Mouse (Mus musculus): ENCODE measurements around the gene Ube2d3. TPM values are rescaled to one million over a fixed set of nuclear protein-coding genes. Genes with fewer than 3 reads are reported as not detected.
"Not testable (repeated sequence)": the region's sequence is repeated elsewhere in the genome, so short reads cannot be mapped to it uniquely, and the experiment has no call there.

Gene Ube2d3
- polyA plus RNA-seq, 1 experiment from 2014 or later: 568 TPM

DNA sequence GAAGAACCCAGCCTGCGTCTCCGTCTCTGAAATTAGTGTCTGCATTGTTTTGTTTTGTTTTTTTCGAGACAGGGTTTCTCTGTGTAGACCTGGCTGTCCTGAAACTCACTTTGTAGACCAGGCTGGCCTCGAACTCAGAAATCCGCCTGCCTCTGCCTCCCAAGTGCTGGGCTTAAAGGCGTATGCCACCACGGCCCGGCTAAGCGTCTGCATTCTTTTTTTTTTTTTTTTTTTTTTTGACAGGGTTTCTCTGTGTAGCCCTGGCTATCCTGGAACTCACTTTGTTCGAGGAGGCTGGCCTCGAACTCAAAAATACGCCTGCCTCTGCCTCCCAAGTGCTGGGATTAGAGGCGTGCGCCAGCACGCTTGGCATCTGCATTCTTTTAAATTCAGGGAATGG is 46.7 kb downstream of the Ube2d3 start:
- peaks cover 13% of the 10 kb centered on the region for H3K4me1 ChIP-seq
- H3K36me3 ChIP-seq; DNase-seq (ENCODE audit: low spot score); H3K9me3 ChIP-seq (replicated peaks); H3K27ac ChIP-seq (replicated peaks): not testable (repeated sequence)
- H3K27me3 ChIP-seq (ENCODE audit: low read depth, poor library complexity, severe bottlenecking): peaks cover 18% of the 10 kb centered on the region
- WGBS: 89% methylated on average over 15 of the region's 15 CpGs
- peak overlapping the region; percentile 61; the same call in 1 of the 2 replicates for H3K4me3 ChIP-seq

DNA sequence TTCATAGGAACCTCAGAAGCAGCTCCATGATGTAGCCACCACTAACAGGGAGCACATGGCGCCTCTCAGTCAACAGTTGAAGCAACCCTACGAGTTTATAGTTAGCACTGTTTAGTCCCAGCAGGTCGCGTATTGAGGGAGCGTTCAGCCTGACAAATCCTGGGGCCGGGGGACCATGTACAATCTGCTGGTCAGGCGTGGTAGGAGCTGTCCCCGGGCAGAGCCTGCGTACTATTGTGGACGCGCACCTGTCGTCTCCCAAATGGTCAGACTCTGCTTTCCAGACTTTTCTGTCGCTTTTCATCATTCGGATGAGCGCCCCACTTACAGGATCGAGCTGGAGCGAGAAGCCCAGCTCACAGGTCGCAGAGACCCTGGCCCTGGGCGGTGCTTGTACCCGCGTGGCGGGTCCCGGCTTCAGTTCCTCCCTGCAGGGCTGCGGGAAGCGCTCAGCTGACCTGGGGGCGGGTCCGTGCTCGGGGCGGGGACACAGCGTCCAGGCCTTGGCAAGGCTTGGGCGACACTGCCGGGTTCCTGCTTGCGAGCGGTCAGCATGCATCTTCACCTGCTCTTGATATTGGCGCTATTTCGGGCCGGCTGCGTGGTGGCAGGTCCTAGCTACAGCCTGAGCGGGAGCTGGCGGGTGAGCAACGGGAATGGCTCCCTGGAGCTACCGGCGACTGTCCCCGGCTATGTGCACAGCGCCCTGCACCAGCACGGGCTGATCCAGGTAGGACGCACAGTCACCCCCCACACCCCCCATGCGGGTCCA is 47.4 kb downstream of the Ube2d3 start, which contains the start of gene Manba:
Gene Manba, plus strand, starts transcription at position 484 of the 772 bp plus-strand sequence.
- WGBS: 3% methylated on average over 48 of the region's 48 CpGs
- Histone ChIP-seq H3K4me1 (peaks cover 13% of the 10 kb centered on the region), H3K4me3 (peak within 1 kb of the TSS; percentile 61), H3K9me3 (replicated peaks) (no peaks in the 10 kb centered on the region), H3K27me3 (ENCODE audit: low read depth, poor library complexity, severe bottlenecking) (peaks cover 18% of the 10 kb centered on the region), H3K36me3 (no peaks in the 10 kb centered on the region), H3K27ac (replicated peaks) (peak within 1 kb of the TSS; percentile 53)
- peak; percentile 77 for DNase-seq (ENCODE audit: low spot score)

DNA sequence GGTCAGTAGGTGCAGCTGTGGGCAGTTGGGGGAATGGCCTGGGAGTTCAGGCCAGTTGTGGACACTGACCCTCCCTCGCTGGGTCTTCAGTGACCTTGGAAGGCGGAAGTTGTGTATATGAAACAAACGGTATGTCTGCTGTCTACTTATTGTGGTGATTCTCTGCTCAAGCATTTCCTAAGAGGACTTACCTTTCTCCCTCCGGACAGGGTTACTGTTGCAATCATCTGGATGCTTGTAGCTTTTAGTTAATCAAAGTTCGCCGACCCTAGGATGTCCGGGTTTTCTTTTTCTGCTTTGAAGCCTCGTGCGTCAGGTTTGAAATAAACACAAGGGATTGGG is 47.9 kb downstream of the Ube2d3 start:
- 26% methylated on average over 9 of the region's 9 CpGs for WGBS
- Histone ChIP-seq H3K27me3 (ENCODE audit: low read depth, poor library complexity, severe bottlenecking) (peaks cover 18% of the 10 kb centered on the region), H3K4me1 (peaks cover 13% of the 10 kb centered on the region), H3K4me3 (peak overlapping the region; percentile 61), H3K27ac (replicated peaks) (peak overlapping the region; percentile 53), H3K36me3 (no peaks in the 10 kb centered on the region), H3K9me3 (replicated peaks) (no peaks in the 10 kb centered on the region)
- DNase-seq (ENCODE audit: low spot score): no peak

DNA sequence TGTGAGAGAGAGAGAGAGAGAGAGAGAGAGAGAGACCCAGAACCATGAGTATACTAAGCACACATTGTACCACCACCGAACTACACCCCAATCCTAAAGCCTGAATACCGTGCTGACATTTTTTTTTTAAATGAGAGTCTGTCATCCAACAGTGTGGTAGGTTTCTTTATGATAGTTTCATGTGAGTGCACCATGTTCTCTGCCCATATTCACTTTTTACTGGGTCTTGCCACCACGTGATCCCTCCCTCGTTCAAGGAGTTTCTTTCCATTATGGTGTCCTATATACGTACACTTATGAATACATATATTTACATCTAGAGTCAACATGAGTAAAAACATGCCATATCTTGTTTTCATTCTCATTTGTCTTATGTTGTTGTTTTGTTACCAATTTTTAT is 48.4 kb downstream of the Ube2d3 start:
- H3K27ac ChIP-seq (replicated peaks): no peak overlapping the region
- peak overlapping the region; percentile 61; the same call in 1 of the 2 replicates for H3K4me3 ChIP-seq
- no peaks in the 10 kb centered on the region for H3K9me3 ChIP-seq (replicated peaks)
- peaks cover 13% of the 10 kb centered on the region for H3K4me1 ChIP-seq
- peaks cover 18% of the 10 kb centered on the region for H3K27me3 ChIP-seq (ENCODE audit: low read depth, poor library complexity, severe bottlenecking)
- no peak for DNase-seq (ENCODE audit: low spot score)
- WGBS: 82% methylated on average over 5 of the region's 5 CpGs
- no peaks in the 10 kb centered on the region for H3K36me3 ChIP-seq

DNA sequence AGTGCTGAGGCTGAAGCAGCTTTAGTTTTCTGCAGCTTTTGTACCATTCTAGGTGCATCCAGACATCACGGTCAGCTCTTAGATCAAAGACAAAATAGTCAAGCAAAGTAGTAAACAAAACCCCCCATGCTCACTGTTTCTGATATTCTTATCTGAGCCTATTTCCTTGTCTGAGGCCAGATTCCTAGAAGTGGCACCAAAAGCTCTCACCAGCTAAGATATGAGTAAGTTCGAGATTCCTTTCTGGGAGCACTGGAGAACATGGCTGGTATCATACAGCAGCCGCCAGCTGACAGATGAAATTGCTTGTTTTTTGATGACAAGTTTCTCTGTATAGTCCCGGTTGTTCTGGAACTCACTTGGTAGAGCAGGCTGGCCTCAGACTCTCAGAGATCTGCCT is 49.9 kb downstream of the Ube2d3 start:
- DNase-seq (ENCODE audit: low spot score): no peak
- no peak overlapping the region for H3K27ac ChIP-seq (replicated peaks)

DNA sequence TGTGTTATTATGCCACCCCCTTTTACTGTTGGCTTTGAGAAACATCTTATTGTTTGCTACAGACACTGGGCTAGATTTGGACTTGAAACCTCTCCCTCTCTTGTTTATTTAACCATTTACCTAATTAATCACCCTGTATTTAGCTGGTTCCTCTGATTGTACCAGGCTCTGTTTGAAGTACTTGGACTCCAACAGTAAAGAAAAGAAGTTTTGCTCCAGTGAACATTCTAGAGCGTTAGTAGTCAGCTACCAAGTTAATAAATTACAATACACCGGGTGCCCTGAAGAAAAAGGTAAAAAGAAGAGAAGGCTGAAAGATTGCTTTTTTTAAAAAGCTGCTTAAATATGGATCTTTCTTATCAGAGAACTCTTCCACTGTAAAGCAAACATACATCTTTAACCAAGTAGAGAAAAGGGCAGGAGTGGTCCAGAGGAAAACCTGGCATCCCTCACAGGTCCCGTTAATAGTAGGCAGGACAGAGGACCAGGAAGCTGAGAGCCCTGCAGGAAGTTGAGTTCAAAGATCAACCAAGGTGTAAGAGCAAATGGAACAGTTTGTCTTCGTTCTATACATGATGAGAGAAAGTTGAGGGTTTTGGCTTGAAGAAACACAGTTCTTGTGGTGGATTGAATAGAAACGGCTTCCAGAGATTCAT is 52.0 kb downstream of the Ube2d3 start:
- DNase-seq (ENCODE audit: low spot score): no peak
- H3K9me3 ChIP-seq (replicated peaks): no peaks in the 10 kb centered on the region
- 92% methylated on average over 5 of the region's 5 CpGs for WGBS

More for the DNA sequence above, 49.9 kb downstream of the Ube2d3 start:
- peaks cover 18% of the 10 kb centered on the region for H3K27me3 ChIP-seq (ENCODE audit: low read depth, poor library complexity, severe bottlenecking)
- WGBS: 93% methylated on average over 4 of the region's 4 CpGs
- H3K4me1 ChIP-seq: peaks cover 13% of the 10 kb centered on the region
- no peaks in the 10 kb centered on the region for H3K9me3 ChIP-seq (replicated peaks)
- H3K4me3 ChIP-seq: no peak overlapping the region
- no peaks in the 10 kb centered on the region for H3K36me3 ChIP-seq

DNA sequence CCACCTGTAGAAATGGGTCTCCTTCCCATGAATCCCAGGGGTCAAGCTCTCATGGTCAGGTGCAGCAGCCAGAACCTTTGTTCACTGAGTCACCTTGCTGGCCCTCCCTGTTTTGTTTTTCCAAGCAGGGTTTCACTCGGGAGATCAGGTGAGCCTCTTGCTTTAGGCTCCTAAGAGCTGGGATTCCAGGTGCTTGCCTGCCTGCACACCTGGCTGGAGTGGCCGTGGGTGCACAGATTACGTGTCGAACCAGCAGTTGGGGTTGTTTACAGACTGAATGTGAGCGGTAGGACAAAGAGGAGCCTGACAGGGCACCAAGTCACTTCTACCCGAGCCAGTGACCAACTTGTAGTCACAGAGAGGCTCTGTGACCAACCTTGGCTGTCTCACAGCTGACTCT is 53.2 kb downstream of the Ube2d3 start:
- H3K27ac ChIP-seq (replicated peaks): no peak overlapping the region
- 88% methylated on average over 6 of the region's 6 CpGs for WGBS
- no peak overlapping the region for H3K4me3 ChIP-seq
- H3K4me1 ChIP-seq: peaks cover under 1% of the 10 kb centered on the region
- H3K36me3 ChIP-seq: no peaks in the 10 kb centered on the region
- DNase-seq (ENCODE audit: low spot score): no peak
- H3K9me3 ChIP-seq (replicated peaks): no peaks in the 10 kb centered on the region
- H3K27me3 ChIP-seq (ENCODE audit: low read depth, poor library complexity, severe bottlenecking): peaks cover 5% of the 10 kb centered on the region; the same call in 1 of the 2 replicates

More for the DNA sequence above, 52.0 kb downstream of the Ube2d3 start:
- H3K4me1 ChIP-seq: peaks cover 12% of the 10 kb centered on the region
- H3K4me3 ChIP-seq: no peak overlapping the region
- no peaks in the 10 kb centered on the region for H3K36me3 ChIP-seq
- no peak overlapping the region for H3K27ac ChIP-seq (replicated peaks)
- H3K27me3 ChIP-seq (ENCODE audit: low read depth, poor library complexity, severe bottlenecking): peaks cover 8% of the 10 kb centered on the region; the same call in 1 of the 2 replicates

DNA sequence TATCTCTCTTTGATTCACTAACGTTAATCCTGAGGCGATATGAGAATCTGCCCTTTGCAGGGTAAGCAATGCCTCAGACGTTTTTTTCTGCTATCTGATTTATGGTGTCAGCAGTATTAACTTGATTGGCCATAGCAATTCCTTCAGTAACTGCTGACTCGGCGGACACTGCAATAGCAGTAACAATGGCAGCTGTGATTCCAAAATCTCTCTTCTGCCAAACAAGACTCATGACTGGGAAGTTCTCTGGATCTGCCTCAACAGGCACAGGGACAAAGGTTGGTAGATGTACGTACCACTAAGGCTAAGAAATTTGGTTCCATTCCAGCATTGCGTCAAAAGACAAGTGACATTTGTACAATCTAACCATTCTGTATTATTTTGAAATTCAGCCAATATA is 55.4 kb downstream of the Ube2d3 start:
- DNase-seq (ENCODE audit: low spot score); H3K9me3 ChIP-seq (replicated peaks); H3K27ac ChIP-seq (replicated peaks); H3K36me3 ChIP-seq; H3K27me3 ChIP-seq (ENCODE audit: low read depth, poor library complexity, severe bottlenecking); H3K4me1 ChIP-seq; H3K4me3 ChIP-seq: not testable (repeated sequence)
- WGBS: 93% methylated on average over 7 of the region's 7 CpGs

DNA sequence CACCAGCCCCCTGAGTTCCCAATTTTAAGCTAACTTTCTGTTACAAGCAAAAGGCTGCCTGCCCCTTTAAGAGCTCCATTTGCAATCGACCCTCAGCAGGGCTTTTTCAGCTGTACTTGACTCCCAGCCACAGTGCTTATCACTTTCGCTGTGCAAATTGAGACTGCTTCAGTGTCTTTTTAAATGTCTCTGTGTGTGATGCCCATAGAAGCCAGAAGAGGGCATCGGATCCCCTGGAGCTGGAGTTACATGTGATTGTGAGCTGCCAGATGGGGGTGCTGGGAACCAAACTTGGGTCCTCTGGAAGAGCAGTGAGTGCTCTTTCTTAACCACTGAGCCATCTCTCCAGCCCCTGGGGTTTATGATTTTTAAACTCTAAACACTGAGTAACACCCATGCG is 60.0 kb downstream of the Ube2d3 start:
- H3K36me3 ChIP-seq; H3K9me3 ChIP-seq (replicated peaks); H3K27ac ChIP-seq (replicated peaks); H3K4me3 ChIP-seq; DNase-seq (ENCODE audit: low spot score); H3K27me3 ChIP-seq (ENCODE audit: low read depth, poor library complexity, severe bottlenecking); H3K4me1 ChIP-seq: not testable (repeated sequence)
- 94% methylated on average over 4 of the region's 4 CpGs for WGBS

DNA sequence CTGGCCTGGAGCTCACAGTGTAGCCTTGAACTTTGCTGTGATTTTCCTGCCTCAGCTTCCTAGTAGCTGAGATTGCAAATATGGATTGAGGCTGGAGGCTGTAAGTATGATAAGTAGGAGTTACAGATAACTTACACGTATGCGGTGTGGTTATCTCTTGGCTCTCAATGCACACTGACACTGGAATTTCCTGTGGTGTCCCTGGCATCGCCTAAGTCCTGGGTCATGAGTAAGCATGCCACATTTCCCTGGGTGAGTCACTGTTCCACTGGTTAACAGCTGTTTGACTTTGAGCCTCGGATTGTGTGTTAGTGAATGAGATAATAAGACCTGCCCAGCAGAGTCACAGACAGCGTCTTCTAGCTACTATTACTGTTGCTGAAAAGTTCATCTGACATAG is 60.9 kb downstream of the Ube2d3 start:
- Histone ChIP-seq H3K27me3 (ENCODE audit: low read depth, poor library complexity, severe bottlenecking) (no peaks in the 10 kb centered on the region), H3K9me3 (replicated peaks) (no peaks in the 10 kb centered on the region), H3K27ac (replicated peaks) (no peak overlapping the region), H3K36me3 (no peaks in the 10 kb centered on the region), H3K4me3 (no peak overlapping the region), H3K4me1 (no peaks in the 10 kb centered on the region)
- no peak for DNase-seq (ENCODE audit: low spot score)
- 90% methylated on average over 5 of the region's 5 CpGs for WGBS

DNA sequence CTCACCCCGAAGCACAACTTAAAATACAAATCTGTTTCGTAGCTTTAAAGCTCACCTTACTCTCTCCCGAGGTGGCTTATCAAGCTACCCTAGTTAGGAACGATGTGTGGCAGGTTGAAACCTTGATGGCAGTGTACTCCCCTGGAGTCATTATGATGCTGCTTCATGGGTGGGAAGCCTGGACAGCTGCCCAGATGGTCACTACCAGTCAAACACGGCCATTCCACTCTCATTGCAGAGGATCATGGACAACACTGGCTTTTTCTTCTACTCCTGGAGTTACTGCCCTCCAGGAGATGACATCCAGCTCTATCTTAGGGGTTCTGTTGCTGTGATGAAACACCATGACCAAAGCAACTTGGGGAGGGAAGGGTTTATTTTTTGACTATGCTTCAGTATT is 65.2 kb downstream of the Ube2d3 start:
- 91% methylated on average over 5 of the region's 5 CpGs for WGBS
- Histone ChIP-seq H3K27me3 (ENCODE audit: low read depth, poor library complexity, severe bottlenecking) (no peaks in the 10 kb centered on the region), H3K36me3 (no peaks in the 10 kb centered on the region), H3K4me3 (no peak overlapping the region), H3K4me1 (no peaks in the 10 kb centered on the region), H3K27ac (replicated peaks) (no peak overlapping the region), H3K9me3 (replicated peaks) (no peaks in the 10 kb centered on the region)
- DNase-seq (ENCODE audit: low spot score): no peak

DNA sequence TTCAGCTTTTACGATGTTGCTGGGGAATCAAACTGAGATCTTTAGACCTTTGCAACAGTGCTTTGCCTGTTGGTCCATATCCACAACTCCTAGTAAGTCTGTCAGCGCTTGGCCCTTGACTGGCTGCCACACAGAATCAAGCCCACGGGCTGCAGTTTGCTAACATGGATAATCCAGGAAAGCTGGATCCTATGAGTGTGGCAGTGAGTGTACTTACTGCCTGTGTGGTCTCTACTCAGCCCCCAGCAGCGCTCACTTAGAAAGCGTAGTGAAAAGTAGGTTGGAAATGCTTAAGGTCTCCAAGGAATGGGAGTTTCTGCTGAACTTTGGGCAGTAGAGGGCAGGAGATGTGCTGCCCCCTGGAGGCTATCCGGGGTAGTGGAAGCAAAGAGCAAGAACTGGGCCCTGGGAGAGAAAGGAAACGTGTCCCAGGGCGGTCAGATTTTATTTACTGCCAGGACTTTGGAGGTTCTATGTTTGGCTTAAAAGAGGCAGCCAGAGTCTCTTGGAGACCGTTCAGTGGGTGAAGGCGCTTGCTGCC is 67.5 kb downstream of the Ube2d3 start:
- Histone ChIP-seq H3K36me3 (no peaks in the 10 kb centered on the region), H3K27me3 (ENCODE audit: low read depth, poor library complexity, severe bottlenecking) (no peaks in the 10 kb centered on the region), H3K4me1 (no peaks in the 10 kb centered on the region), H3K4me3 (no peak overlapping the region), H3K9me3 (replicated peaks) (no peaks in the 10 kb centered on the region), H3K27ac (replicated peaks) (no peak overlapping the region)
- DNase-seq (ENCODE audit: low spot score): peak; percentile 47
- WGBS: 64% methylated on average over 10 of the region's 10 CpGs

DNA sequence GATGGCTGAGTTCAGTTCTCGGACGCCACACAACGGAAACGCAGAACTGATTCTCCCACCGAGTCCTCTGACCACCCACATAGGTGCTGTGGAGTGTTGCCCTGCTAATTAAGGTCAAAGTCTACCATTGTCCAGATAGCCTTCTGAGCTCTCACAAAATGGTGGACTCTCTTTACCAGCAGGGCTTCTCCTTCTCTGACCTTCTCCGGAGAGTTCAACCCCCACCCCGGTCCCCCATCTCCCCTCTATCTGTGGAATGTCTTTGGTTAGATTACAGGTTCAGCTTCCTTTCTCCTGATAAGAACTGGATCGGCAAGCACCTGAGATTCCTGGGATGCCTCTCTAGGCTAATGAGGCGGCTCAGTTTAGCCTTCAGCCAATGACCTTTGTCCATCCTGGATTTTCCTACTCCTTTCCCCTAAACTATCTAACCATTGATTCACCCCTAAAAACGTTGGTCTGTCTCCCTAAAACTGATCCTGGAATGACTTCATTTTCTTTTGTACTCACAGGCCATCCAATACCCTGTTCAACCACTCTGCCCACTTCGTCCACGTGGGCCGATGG is 68.0 kb downstream of the Ube2d3 start:
- Histone ChIP-seq H3K36me3 (no peaks in the 10 kb centered on the region), H3K4me3 (no peak overlapping the region), H3K27ac (replicated peaks) (no peak overlapping the region), H3K27me3 (ENCODE audit: low read depth, poor library complexity, severe bottlenecking) (no peaks in the 10 kb centered on the region), H3K9me3 (replicated peaks) (no peaks in the 10 kb centered on the region), H3K4me1 (no peaks in the 10 kb centered on the region)
- 88% methylated on average over 13 of the region's 13 CpGs for WGBS
- DNase-seq (ENCODE audit: low spot score): no peak
